Mouse (Mus musculus) limb, embryonic 14.5 days (tissue): ENCODE results near the gene Rbfox1. TPM values are rescaled to one million over a fixed set of nuclear protein-coding genes. Genes with fewer than 3 reads are reported as not detected.

ENCODE experiments used
- ATAC-seq: fragments of 200-750 bp; cut with Nextera tagmentation; 2 replicates; pipeline ENCODE4 v1.8.0; 2017; ENCODE audit warnings: low read depth, moderate number of reproducible peaks, moderate TSS enrichment; ENCODE audit not compliant: low FRiP score
- DNase-seq: peaks from one replicate; pipeline ENCODE4 v3.0.0-alpha.2; 2015; ENCODE audit warnings: low spot score
- H3K27ac ChIP-seq: fragments of 300-500 bp; sonication (generic); replicated peaks from 2 replicates; pipeline ENCODE4 v1.5.1; 2014; ENCODE audit warnings: low read depth, mild to moderate bottlenecking, low read length, moderate library complexity, mixed read lengths
- H3K27me3 ChIP-seq: fragments of 300-500 bp; sonication (generic); 2 replicates; pipeline ENCODE4 v1.6.1; 2014; ENCODE audit warnings: low read length, mixed read lengths; ENCODE audit not compliant: control insufficient read depth, insufficient read depth
- H3K36me3 ChIP-seq: fragments of 300-500 bp; sonication (generic); 2 replicates; pipeline ENCODE4 v1.6.1; 2014; ENCODE audit warnings: mild to moderate bottlenecking, low read length, moderate library complexity, mixed read lengths; ENCODE audit not compliant: control insufficient read depth, insufficient read depth
- H3K4me1 ChIP-seq: fragments of 300-500 bp; sonication (generic); 2 replicates; pipeline ENCODE4 v1.6.1; 2014; ENCODE audit warnings: antibody characterized with exemption, low read length, mixed read lengths; ENCODE audit not compliant: control insufficient read depth, insufficient read depth
- H3K4me2 ChIP-seq: fragments of 300-500 bp; sonication (generic); replicated peaks from 2 replicates; pipeline ENCODE4 v1.6.1; 2014; ENCODE audit warnings: low read depth, mild to moderate bottlenecking, low read length, moderate library complexity; ENCODE audit not compliant: severe bottlenecking
- H3K4me3 ChIP-seq: fragments of 300-500 bp; sonication (generic); replicated peaks from 2 replicates; pipeline ENCODE4 v1.5.1; 2014; ENCODE audit warnings: low read length
- H3K9ac ChIP-seq: fragments of 300-500 bp; sonication (generic); 2 replicates; pipeline ENCODE4 v1.6.1; 2014; ENCODE audit warnings: mild to moderate bottlenecking, low read depth, low read length, moderate library complexity; ENCODE audit not compliant: severe bottlenecking
- H3K9me3 ChIP-seq: fragments of 300-500 bp; sonication (generic); 2 replicates; pipeline ENCODE4 v1.6.1; 2016; ENCODE audit warnings: low read length; ENCODE audit not compliant: control insufficient read depth
- POLR2A ChIP-seq: fragments of 200-500 bp; IDR thresholded peaks from 2 replicates; pipeline ENCODE4 v1.8.0; 2012; ENCODE audit warnings: inconsistent platforms, mild to moderate bottlenecking, moderate library complexity, borderline replicate concordance; ENCODE audit not compliant: insufficient read depth, insufficient read length; ENCODE audit errors: extremely low read depth
- WGBS: fragments of 180-500 bp; shearing (Covaris S2); extraction: QIAGEN DNeasy Blood & Tissue Kit; methylation state at CpG from one replicate; pipeline ENCODE4 v1.1.7; 2014; 5-methylcytosine and 5-hydroxymethylcytosine counted together
- polyA plus RNA-seq, 2 experiments: library from polyadenylated mRNA; depleted of rRNA in 1 of 2; stranded (reverse) in 1 of 2; unstranded in 1 of 2; fragments of >200 nt; fragmentation: Nextera tagmentation in 1 of 2; extraction: Ambion mirVana in 1 of 2; gene quantifications; 2 replicates each; pipeline versions ENCODE4 v1.2.1 to v1.2.3; 2012 to 2014

The Rbfox1 gene
- polyA plus RNA-seq, 2 experiments, result 3.8 to 6.0 TPM

DNA sequence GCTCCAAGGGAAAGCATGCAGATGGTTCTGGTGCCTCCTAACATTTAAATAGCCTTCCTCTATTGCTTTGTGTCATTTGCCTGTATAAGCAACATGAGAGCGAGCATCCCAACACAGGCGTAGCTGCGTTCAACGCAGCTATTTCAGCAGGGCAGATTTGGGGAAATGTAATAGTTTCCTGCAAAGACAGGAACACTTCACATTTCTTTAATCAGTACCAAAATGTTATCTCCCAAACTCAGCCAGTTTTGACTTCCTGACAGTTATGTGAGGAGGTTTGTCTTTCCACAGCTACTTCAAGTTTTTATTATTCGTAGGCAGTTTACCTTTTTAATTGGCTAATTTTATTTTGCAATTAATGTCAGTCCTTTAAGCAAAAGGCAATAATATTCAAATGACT lies 1149.1 kb downstream of the Rbfox1 start:
- no peaks in the 10 kb centered on the region for H3K36me3 ChIP-seq
- no peaks in the 10 kb centered on the region for H3K9me3 ChIP-seq
- H3K4me1 ChIP-seq, result no peaks in the 10 kb centered on the region; the same call in 1 of the 2 replicates
- H3K4me2 ChIP-seq, result no peak overlapping the region
- 81% methylated on average over 5 of the region's 5 CpGs for WGBS
- no peak for DNase-seq
- no peak overlapping the region for H3K4me3 ChIP-seq
- peaks cover 11% of the 10 kb centered on the region for H3K27me3 ChIP-seq
- no peak overlapping the region for H3K9ac ChIP-seq
- no peak overlapping the region for H3K27ac ChIP-seq
- ATAC-seq, result no peak
- no peak for TF ChIP-seq POLR2A

DNA sequence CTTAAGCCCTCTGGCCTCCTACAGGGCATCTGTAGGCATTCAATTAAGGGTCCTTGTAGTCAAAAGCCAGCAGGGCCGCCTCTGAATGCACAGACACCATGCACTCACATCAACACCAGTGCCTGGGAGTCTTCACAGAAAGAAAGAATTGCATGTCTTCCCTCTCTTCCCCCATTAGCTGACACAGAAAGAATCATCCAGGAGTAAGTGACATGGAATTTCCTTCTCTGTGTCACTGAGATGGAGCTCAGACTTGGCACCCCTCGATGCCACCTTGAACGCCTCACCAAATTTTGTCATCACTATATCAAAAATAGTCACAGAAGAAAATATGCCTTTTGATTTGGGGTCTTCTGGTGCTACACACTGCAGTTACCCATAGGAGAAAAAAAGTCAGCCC lies 1151.4 kb downstream of the Rbfox1 start:
- no peak for TF ChIP-seq POLR2A
- H3K36me3 ChIP-seq, result no peaks in the 10 kb centered on the region
- no peak overlapping the region for H3K9ac ChIP-seq
- H3K4me1 ChIP-seq, result no peaks in the 10 kb centered on the region; the same call in 1 of the 2 replicates
- no peaks in the 10 kb centered on the region for H3K9me3 ChIP-seq
- WGBS, result 77% methylated on average over 3 of the region's 3 CpGs
- ATAC-seq (no peak), DNase-seq (no peak)
- H3K27me3 ChIP-seq, result peaks cover 27% of the 10 kb centered on the region
- no peak overlapping the region for H3K4me3 ChIP-seq
- H3K4me2 ChIP-seq, result no peak overlapping the region
- no peak overlapping the region for H3K27ac ChIP-seq

DNA sequence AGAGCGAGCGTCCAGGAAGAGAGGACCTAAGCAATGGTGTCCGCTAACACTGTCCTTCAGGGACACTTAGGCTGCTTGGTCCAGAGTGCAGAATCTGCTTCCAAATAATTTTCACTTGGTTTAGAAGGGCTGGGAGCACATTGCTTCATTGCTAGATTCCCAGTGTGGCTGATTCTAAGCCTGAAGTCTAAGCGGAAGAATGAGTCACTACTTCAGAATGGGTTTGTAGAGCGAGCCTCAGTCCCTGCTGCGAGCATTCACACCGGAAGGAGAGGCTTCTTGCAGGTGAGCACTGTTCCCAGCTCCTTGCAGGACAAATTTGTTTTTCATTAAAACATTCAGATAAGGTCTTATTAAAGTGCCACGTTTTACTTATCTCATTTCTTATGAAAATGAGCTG lies 1151.8 kb downstream of the Rbfox1 start:
- Histone ChIP-seq H3K27me3 (peaks cover 27% of the 10 kb centered on the region), H3K27ac (no peak overlapping the region), H3K9ac (no peak overlapping the region), H3K4me1 (no peaks in the 10 kb centered on the region; the same call in 1 of the 2 replicates), H3K4me2 (no peak overlapping the region), H3K4me3 (no peak overlapping the region), H3K36me3 (no peaks in the 10 kb centered on the region), H3K9me3 (no peaks in the 10 kb centered on the region)
- 43% methylated on average over 8 of the region's 8 CpGs for WGBS
- DNase-seq (no peak), ATAC-seq (no peak)
- TF ChIP-seq POLR2A, result no peak

DNA sequence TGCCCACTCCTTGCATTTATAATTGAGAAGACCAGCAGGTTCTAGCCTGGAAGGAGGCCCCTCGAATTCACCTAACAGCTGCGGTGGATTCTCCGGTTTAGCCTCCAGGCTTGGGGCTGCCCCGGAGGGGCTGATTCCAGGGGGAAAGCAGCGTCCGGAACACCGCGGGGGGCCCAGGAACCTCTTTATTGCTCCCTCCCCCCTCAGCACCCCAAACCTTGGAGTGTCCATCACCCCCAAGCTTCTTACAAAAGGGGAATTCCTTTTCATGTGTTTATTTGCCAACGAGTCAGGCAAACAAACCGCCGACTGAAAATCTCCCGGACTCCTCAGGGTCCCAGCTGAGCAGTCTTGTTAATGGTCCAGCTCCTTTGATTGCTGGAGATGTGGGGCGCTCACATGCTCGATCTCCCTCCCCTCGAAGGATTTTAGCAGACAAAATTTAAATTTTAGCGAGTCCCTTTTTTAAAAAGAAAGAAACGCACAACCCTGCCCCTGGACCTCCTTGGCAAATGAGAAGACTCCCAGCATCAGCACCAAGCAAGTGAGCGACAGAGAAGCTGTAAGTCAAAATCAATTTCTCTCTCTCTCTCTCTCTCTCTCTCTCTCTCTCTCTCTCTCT lies 1153.6 kb downstream of the Rbfox1 start:
- H3K36me3 ChIP-seq, result no peaks in the 10 kb centered on the region
- no peak for TF ChIP-seq POLR2A
- no peaks in the 10 kb centered on the region for H3K9me3 ChIP-seq
- ATAC-seq, result no peak
- no peak for DNase-seq
- WGBS, result under 1% methylated on average over 18 of the region's 18 CpGs
- H3K4me2 ChIP-seq, result peak overlapping the region; percentile 55
- peak overlapping the region; percentile 27 for H3K4me3 ChIP-seq
- H3K27ac ChIP-seq, result no peak overlapping the region
- H3K4me1 ChIP-seq, result no peaks in the 10 kb centered on the region; the same call in 1 of the 2 replicates
- H3K9ac ChIP-seq, result no peak overlapping the region
- peaks cover 27% of the 10 kb centered on the region for H3K27me3 ChIP-seq

DNA sequence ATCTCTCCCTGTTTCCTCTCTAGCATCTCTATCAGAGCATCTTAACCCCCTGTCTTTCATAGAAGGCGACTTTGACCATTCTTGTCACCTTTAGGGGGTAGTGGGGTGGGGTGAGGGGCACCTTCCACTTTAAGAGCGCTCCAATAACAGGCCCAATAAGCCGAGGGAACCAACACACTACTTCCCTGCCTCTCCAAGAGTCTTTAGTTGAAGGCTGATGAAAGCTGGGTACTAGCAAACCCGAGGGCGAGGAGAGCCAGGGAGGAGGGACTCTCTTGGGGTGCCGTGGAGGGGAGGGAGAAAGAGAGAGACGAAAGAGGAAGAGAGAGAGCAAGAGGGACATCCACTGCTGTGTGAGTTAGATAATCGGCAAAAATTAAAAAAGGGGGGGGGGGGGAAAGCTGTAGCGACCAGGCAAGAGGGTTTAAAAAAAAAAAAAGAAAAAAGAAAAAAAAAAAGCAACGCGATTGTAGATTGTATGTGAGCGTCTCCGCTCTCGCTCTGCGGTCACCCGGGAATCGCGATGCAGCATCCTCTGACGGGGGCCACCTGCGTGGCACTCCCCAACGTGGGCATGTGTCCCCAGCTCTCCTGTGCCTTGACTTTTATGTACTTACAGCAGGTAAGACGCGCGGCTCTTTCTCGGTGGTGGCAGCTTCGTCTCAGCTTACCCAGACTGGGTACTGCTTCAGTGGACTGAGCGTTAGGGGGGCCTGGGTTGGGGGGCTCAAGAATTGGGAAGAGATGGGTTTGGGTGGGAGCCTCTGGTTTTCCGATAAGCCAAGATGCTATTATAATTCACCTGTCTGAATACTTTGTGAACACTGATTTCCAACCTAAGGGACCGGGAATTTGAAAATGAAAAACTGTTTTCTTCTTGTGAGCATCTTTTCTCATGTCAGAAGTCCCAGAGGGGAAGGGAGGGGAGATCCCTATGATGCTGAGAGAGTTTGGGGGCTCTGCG lies 1154.5 kb downstream of the Rbfox1 start:
- Histone ChIP-seq H3K4me3 (peak overlapping the region; percentile 32), H3K9ac (peak overlapping the region; percentile 28; the same call in 1 of the 2 replicates), H3K4me1 (no peaks in the 10 kb centered on the region; the same call in 1 of the 2 replicates), H3K4me2 (peak overlapping the region; percentile 55), H3K27ac (no peak overlapping the region), H3K36me3 (no peaks in the 10 kb centered on the region), H3K27me3 (peaks cover 27% of the 10 kb centered on the region), H3K9me3 (no peaks in the 10 kb centered on the region)
- no peak for ATAC-seq
- DNase-seq, result no peak
- TF ChIP-seq POLR2A, result no peak
- 2% methylated on average over 29 of the region's 30 CpGs for WGBS
